Mouse (Mus musculus): ENCODE results near the gene Insm1.

Gene Insm1

DNA sequence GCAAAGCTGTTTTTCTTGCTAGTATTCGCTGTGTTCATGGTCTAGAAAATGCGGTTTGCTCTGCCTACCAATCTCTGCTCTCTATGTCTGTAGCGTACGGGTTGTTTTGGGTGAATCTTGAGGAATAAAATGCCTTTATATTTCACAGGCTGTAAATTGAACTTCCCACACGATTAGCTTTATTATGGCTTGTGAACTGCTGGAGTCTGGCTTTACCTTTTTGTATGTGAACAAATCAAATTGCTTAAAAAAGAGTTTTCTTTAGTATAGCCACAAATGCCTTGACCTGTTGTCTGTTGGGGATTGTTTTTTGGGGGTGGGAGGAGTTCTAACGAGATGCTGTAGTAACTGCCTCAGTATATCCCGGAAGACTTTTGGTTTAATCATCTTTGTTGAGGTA is 2.4 kb downstream of the Insm1 start:
- no peak for DNase-seq (ENCODE audit: low read depth, low spot score)

DNA sequence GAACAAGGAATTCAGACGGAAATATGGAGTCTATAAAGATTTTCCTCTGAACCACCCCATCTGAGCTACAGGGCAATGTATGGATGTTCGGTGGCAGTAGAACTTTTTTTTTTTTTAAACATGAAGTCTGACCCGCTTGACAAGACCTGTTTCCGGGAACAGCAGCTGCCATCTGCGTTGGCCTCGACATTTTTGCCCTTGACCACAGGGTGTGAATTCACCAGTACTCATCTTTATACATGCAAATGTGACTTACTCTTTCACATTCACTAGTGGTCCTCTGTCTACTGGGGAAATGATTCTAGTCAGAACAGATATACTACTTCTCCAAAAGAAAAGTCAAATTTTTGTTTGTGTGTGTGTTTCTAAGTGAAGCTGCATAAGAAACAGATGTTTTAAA is 4.1 kb downstream of the Insm1 start:
- DNase-seq (ENCODE audit: low read depth, low spot score), result no peak

DNA sequence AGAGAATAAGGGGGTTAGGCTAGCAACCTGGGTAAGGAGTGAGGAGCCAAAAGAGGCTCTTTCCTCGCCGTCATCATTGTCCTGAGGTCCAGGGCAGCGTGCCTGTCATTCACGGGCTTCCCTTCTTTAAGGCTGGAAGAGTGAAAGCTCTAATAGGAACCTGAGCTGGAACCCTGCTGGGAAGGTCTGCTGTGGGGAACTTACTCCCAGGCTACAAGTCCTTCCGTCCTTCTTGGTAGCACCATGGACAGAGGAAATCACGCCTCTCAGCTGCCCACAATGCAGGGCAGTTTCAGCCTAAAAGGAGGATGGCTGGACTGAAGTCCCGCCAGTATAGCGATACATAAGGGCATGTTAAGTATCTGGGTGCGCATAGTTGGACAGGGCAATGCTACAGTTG is 4.8 kb downstream of the Insm1 start:
- DNase-seq (ENCODE audit: low read depth, low spot score), result no peak

DNA sequence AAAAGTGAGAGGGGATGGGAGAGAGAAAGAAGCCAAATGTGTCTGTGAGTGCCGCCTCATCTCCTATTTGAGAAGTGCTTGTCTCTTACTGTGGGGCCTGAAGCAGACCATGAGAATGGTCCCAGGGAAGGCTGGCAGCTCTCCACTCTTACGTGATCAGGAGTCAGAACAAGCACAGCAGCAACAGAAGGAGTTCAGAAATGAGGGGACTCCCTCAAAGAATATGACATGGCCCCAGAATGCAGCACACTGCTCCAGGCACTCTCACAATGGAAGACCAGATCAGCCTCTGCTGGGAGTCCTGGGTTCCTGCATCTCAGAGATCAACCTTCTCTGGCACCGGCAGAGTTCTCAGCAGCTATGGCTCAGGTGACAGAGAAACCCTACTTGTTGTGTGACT is 5.9 kb downstream of the Insm1 start:
- no peak for DNase-seq (ENCODE audit: low read depth, low spot score)

DNA sequence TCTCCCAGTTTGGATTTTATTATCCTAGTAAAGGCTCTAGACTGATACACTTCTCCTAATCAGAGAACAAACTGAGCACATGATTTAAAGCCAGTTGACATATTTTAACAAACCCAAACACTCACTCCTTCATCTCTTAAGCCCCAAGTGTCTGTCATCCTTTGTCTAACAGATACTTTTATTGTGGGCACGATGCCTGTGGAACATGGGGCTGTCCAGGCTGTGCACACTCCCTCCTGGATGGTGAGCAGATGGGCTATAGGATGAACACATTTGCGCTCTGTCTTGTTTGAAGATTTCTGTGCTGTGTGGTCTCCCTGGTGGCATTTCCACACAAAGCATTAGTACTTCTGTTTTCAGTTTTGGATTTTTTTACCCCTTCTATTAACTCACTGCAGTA is 6.7 kb downstream of the Insm1 start:
- no peak for DNase-seq (ENCODE audit: low read depth, low spot score)

DNA sequence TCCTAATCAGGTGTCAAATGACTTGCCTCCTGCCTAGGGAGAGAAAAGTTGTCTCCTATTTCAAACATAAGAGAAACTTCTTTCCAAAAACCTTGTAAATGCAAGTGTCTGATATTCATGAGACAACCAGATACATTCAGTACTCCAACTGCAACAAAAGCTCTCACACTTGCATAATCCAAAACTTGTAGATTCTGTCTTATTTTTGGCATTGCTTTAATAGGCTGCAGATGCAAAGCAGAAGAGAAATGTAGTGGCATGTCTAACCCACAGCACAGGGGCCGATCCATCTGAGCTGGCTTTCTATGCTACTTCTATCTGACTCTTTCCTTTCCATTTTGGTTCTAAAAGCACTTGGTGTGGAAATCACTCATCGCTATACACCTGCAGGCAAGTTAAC is 9.8 kb downstream of the Insm1 start:
- no peak for DNase-seq (ENCODE audit: low read depth, low spot score)

DNA sequence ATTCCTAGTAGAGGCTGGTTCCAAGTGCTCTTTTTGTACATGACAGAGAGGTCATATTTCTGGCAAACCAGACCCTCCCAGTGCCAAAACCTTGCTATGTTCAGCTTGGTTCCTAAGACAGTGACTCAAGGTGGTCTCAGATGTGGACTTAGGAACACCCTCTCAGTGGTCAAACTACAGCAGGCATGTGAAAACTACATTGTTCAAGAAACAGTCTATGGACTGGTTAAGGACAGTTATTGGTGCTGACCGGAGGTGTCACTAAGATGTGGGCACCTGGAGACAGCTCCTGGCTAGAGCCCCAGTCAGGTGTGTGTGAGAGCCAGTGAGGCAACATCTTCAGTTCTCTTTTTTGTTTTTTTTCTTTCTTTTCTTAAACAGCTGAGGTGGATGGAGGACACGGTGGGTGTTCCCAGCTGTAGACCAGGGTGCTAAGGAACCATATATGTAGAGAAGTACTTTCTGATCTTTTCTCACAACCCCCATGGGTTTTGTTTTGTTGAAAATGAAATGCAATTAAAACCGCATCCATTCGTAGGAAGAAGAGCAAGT is 17.6 kb downstream of the Insm1 start:
- DNase-seq (ENCODE audit: low read depth, low spot score), result no peak

DNA sequence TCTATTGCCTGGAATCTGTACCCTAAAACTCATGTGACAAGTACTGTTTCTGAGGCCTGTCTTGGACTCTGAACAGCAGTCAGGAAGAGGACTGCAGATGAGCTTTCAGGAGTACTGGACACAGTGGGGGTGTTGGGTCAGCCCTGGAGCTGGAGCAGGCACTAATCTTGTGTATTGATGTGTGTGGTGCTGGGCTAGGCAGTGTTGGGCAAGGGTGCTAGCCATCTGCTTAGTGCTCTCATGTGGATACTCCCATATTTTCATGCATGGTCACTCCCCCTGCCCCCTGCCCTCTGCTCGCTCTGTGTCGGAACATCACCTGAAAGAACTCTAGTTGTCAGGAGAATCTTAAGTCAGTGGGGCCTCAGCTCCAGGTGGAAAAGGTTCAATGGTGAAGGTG is 22.3 kb downstream of the Insm1 start:
- DNase-seq (ENCODE audit: low read depth, low spot score), result no peak

DNA sequence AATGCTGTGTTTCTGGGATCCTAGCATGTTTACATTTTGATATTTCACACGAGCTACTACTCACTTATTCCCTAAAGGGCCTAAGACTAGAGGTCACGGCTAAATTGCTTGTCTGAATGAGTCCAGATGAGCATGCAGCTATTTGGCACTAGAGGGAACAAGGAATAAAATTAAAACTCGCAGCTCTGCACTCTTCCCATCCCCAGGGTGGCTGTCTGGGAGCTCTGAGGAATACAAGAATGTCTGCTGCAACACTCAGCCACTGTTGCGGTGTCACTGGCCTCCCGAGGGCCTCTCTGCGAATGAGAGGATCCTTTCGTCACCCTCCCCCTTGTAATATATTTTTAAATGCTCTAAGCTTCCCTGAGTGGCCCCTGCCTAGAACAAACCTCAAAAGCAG is 23.7 kb downstream of the Insm1 start:
- DNase-seq (ENCODE audit: low read depth, low spot score), result no peak

DNA sequence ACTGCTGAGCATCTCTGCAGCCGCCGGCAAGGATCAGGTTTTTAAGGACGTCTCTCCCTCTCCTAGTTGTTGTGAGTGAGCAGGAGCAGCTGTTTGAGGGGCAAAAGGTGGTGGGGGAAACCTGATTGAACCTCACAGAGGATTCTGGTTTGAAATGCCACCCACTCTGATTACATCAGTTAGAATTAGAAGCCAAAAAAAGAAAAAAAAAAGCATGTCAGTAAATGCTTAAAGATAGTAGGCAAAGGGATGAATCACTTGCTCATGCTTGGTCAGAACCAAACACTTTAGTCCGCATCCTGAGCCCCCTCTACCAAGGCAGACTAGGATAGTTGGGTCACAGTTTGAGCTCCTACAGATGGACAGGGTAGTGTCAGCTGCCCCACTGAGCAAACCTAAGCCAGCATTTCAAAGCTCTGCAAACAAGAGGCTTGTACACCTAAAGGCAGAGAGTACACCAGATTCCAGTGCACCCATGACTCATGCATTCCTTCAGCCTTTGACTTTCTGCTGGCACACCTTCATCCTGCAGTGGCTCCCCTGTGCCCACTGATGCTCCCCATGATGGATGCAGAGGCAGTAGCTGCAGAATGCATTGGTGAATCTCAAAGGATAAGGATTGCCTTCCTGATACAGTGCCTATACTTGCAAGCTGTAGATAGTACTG is 24.8 kb downstream of the Insm1 start:
- no peak for DNase-seq (ENCODE audit: low read depth, low spot score)

DNA sequence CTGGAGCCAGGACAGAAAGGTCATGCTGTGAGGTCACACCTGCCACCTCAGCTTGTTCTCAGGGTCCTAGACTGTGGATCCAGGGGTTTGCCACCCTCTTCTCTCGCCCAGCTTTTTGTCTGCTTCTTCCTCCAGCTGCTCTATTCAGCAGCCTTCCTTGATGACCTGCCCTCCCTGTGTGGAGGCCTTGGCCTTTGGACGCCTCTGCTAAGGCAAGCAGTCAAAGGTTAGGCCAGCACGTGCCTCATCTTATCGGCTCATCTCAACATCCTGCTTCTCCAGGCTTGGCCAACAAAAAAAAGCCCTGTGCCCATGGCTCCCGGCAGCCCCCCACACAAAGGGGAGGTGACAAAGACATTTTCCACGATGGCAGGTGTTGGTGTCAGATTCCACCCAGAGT is 25.9 kb downstream of the Insm1 start:
- DNase-seq (ENCODE audit: low read depth, low spot score), result no peak

DNA sequence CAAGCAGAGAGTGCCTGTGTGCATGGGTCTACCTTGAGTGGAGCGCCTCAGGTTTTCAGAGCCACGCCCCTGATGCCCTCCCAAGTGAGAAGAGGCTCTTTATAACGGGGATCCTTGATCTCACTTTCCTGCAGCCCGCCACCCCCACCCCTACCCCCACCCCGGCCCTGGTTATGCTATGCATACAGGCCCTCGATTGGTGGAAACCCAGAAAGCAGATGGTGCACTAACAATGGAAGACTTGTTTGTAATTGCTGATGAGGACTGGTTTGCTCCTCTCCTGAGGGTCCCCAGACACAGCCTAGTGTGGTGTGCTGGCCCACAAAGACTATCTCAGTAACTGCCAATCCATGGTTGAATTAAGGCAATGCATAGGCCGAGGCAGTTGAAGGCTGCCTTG is 27.3 kb downstream of the Insm1 start:
- DNase-seq (ENCODE audit: low read depth, low spot score), result no peak

DNA sequence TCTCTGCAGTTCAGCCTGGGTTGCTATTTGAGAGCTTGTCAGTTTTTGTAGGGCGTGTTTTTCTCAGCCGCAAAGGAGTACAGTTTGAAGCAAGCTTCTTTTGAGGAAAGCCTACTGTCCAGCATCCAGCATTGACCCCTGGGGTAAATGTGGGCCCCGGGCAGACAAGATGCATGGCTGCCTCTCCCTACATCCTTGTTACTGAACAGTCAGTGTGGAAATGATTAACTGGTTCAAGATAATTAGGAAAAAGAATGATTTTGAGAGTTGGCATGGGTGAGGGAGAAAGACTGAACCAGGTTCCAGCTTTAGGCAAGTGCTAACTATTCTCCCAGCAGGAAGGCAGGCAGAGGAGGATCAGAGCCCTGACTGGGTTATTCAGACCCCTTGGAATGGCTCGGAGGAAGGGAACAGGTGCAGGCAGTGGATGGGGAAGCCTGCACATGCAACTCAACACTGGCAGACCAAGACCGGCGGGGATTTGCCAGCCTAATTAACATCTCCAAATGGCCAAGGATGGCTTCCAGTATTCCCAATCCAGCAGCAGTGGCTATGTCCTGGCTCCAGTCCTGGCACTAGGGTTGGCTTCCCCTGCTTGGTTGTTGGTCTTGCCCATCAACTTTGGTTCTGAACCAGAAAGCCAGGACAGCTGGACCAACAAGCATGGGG is 28.6 kb downstream of the Insm1 start:
- DNase-seq (ENCODE audit: low read depth, low spot score), result no peak

DNA sequence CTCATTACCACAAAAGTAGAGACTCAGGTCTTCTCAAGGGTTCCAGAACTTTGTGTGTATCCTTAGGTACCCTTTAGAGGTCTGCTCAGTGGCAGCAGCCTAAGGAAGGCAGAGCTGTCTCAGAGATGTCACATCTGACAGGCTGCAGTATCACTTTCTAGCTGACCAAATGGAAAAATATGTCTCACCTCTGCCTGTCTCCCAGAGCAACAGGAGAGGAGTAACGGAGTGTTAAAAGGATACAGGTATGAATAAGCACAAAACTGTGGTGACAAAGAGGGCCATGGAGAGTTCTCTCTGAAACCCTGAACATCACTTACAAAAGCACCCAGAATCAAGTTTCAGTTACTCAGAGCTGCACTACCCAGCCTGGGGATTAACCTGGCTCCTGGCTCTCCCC is 32.7 kb downstream of the Insm1 start:
- no peak for DNase-seq (ENCODE audit: low read depth, low spot score)

DNA sequence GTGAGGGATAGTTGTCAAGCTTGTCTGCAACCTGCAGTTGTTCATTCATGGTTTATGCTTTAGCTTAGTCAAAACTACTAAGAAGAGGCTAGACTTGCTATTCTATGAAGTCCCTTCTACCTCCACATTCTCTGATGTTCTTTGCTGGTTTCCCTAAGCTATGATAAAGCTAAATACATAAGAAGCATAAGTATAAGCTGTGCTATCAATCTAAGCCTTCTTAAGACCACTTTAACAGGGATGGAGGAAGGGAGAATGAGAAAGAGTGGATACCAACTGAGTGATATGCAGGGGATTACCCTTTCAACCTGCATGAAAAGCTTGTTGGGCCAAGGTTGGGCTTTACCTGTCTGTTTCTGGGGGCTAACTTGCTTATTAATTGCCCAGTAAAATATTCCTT is 33.9 kb downstream of the Insm1 start:
- no peak for DNase-seq (ENCODE audit: low read depth, low spot score)

DNA sequence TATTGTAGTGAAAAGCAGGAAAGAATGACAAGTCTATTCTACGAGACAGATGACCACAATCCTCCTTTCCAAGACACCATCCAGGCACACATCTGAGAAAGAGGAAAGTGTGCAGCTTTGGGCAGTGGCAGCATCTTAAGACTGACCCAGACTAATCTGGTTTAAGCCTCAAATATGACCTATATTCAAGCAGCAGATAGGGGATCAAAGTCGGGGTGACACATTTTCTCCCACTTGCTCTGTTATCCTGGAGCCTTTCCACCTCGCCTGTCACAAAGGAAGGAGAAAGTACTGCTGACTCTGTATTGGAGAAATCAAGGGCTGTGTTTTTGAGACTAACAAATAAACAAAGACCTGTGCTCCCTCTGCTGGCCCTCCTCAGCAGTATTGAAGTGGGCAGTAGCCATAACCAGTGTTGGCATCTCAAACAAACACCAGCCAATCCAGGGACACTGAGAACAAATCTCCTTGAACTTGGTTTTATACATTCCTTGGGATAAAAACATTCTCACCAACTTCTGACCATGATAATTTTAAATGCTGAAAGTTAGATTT is 34.7 kb downstream of the Insm1 start:
- DNase-seq (ENCODE audit: low read depth, low spot score), result peak; percentile 65

DNA sequence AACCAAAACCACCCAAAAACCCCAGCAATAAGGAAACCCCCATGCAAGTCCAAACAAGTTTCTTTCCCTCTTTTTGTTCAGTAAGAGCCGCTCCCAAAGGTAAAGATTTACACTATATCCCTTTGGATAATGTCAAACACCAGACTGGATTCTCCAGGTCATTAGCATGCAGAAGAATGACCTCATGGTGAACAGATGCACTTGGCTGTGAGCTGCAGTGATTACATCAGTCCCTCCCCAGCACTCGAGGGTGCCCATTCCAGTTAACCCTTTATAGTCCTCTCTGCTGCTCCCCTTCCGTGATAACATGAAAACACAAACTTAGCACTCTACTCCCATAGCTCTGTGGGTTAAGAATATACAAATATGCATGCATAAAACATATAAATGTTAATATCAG is 35.3 kb downstream of the Insm1 start:
- no peak for DNase-seq (ENCODE audit: low read depth, low spot score)

DNA sequence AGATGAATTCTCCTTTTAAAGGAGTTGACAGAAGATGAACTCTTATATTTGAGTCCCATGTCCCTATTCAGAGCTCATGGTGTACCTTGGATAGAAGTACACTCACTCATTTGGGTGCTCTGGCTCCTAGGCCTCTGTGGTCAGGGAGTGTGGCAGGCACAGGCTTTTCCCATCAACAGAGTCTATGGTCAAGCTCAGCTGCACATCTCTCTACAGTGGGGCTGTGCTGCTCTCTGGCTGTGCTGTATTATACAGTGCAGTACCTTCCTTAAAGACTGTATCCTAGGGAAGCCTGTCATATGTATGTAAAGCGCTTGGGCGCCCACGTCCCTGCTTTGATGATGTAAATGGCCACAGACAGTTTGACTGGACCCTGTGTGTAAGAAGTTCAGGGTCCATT is 35.9 kb downstream of the Insm1 start:
- DNase-seq (ENCODE audit: low read depth, low spot score), result no peak

DNA sequence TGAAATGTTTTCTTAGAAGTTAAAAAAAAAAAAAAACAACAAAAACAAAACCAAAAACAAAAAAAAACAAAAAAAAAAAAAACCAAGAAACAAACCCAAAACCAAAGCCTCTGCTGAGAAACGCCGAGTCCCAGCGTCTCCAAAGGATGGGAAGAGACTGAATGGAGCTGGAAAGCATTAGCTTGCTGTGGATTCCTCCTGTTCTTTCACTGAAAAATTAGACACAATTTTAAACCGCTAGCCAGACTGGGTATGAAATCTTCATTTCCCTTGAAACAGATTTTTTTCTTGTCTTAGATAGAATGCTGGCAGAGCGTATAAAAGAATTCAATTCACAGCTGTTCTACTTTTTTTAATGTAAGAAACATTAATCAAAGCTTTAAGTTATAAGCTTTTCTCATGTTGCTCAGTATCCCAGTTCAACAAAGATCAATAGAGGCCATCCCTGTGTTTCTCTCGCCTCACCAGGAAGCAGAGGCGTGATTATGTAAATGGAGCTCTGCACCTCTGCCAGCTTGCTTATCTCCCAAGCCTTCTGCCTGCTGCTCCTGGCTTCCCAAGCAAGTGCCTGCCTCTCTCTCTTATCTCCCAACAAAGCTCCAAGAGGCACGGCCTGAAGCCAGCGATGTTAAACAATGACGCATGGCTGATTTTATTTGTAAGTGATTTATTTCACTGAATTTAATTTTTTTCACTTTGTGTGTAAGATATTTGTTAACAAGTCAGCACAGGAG is 37.2 kb downstream of the Insm1 start:
- no peak for DNase-seq (ENCODE audit: low read depth, low spot score)

DNA sequence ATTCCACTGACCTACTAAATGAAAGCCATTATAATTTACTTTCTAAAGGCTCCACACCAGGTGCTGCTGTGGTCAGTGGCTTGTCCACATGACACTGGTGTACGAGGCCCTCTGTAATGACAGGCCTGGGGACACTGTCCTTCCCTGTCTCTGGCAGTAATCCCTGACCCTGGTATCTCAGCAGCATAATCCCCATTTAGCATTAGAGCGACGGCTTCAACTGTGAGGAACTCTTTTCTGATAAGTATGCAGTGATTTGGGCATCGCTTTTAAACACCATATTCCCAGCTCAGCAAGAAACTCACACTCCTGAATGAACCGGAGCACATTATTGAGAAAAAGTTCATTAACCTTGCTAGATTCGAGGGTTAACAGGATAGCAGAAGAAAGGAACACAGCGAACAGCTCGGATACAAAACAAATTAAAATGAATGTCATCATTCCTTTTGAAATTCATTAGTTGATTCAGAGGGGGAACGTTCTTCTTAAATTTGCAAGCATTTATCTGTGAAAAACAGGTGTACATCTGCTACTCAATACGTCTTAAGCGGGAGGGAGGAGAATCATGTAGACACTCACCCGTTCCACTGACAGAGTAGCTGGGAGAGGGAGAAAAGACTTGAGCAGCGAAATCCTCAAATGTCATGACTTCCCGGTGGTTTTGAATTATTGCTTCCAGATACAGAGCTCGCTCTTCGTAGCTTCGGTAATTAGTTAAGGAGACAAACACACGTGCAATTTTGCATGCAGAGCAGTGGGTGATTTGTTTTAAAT is 38.3 kb downstream of the Insm1 start:
- peak; percentile 63 for DNase-seq (ENCODE audit: low read depth, low spot score)

DNA sequence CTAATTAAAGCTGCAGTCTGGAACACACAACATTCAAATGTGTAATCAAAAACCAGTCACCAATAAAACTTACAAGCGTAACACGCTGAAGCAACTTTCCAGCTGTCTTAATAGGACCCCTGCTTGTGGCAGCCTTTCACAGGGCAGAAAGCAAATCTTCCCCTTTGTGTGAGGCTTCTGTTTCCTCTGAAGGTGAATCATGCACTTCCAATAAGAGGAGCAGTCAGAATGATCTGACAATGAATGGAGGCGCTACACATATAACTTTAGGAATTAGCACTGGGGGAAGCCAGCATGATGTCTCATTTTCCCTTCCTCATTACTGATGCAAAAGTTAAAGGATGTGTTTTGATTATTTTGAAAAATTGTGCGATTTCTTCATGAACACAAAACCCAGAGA is 39.4 kb downstream of the Insm1 start:
- DNase-seq (ENCODE audit: low read depth, low spot score), result no peak

DNA sequence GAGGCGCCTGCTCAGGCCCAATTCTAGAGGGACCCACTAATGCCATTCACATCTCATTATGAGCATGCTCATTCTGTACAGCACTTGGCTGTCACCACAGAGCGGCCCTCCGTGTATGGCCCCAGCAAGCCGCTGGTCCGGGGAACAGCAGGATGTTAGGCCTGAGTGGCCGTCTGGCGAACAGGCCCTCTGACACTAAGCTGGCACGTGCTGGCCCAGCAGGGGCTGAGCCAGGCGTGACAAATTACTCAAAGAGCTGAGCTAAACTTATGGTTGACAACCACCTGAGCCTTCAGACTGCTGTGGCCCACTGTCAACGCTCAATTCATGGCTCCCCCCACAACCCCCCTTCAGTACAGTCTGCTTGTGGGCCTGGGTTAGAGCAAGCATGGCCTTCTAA is 40.5 kb downstream of the Insm1 start:
- DNase-seq (ENCODE audit: low read depth, low spot score), result no peak
